Mouse (Mus musculus) R1 (cell line): ENCODE measurements at regions not wholly inside any gene's neighbourhood (a gene's known extent, or its start where the extent isn't known, plus 50 kb on each side); places are given as distances from the start of the nearest gene placed in this dataset.

Experiments
- DNase-seq: peaks from one replicate; pipeline ENCODE4 v3.0.0-alpha.2; 2018; ENCODE audit warnings: low read depth, low spot score

DNA sequence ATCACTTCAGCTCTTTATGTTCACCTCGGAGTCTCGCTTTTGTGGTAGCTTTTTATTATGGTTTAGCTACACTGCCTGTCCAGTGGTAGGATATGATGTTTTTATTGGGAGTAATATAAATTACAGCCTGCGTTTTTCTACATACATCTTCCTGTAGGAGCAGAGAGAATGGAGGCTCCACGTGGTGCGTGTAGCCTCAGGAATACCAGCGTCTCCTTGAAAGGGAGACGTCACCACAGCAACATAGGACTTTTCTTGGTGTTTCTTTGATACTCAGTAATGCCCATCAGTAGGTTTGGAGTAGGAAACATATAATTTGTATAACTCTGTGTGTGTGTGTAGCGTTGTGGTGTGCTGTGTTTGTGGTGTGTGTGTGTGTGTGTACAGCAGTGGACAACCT lies 150.7 kb downstream of the Ndufs4 start:
- DNase-seq, result no peak

- DNase-seq, result no peak
Observed at GRCm38 (mm10) chr13:114235892-114236291, 152.2 kb downstream of the Ndufs4 start.

- peak; percentile 83 for DNase-seq
Observed at GRCm38 (mm10) chr13:114232203-114232602, 155.9 kb downstream of the Ndufs4 start.

DNA sequence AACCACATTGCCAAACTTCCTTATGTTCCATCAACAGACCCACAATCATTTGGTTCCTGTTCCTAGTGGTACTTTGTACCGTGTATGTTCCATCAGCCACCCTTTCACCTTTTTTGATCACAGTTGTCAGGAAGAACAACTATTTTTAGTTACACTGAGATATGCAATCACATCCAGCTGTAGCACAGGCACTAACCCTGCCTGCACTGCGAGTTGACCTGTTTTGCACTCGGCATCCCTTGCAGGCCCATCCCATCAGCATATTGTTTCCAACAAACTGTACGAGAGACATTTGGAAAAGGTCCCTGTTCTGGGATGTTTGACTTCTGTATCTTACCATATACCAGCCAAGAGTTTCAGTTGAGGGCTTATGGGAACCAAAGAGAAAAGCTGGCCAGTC lies 157.5 kb downstream of the Ndufs4 start:
- DNase-seq, result no peak

DNA sequence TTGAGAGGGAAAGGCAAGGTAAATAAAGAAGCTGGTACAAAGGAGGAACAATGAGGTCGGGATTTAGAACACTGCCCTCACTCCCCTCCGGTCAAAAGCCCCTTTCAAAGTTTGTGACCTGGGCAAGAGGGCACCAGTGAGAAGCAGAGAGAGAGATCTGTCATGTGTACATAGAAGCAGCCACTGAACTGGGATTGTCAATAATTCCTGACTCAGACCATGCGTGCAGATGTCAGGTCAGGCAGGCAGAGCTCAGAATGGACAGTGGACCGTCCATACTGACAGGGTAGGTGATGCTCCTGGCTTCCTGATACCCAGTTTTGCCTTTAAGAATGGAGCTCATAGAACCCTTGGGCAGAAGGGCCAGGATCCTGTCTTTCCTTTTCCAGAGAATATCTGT lies 161.0 kb downstream of the Ndufs4 start:
- DNase-seq, result no peak

DNA sequence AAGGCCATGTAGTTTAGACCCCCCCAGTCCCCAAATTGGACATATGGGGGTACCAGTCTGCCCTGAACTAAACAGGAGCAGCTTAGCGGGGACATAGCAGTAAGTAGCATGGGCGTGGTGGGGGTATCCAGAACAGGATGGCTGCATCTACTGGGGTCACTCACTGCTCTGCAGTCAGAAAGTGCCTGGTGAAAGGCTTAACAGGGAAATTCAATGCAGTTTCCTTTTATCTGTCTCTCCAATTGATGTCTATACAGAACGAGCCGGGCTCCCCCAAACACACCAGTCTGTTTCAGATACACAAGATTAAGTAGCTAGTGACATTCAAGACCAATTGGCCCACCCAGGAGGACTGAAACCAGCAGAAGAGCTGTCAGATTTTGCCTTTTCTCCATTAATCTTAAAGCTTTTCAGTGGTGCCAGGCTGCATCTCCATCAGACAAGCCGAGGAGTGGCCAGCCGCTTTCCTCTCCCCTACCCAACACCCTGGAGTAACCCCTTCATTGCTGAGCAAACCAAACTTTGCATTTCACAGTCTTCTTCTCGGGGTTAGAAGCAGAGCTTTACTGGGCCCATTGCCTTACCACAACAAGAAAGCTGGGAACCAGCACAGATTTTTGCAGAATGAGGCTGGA lies 161.7 kb downstream of the Ndufs4 start:
- DNase-seq, result no peak

GRCm38 (mm10) chr13:114219870-114220492 lies 168.1 kb downstream of the Ndufs4 start:
- DNase-seq, result no peak

DNA sequence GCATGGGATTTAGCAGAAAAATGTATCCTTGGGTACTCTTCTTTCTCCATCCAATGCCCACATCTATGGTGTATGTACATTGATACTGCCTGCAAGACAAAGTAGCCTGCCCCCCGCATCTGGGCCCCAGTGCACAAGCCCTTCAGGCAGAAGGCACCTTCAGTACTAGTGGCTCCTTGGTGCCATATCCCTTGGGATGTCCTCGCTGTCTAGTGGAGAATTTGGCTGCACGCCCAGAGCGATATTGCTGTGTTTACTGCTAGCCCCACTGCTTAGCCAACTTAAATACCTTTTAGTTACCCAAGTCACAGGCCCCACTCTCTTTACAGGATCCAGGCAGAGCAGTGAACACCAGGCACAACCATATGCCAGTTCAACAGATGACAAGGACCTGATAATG lies 173.0 kb downstream of the Ndufs4 start:
- no peak for DNase-seq
